Comparison of ENCODE assay signal across 8 mouse cellular contexts in genomic region chr8:111550002-111550870, GRCm38 (mm10). TPM values are rescaled to one million over a fixed set of nuclear protein-coding genes. Genes with fewer than 3 reads are reported as not detected.
A peak's percentile ranks its signal among the peaks of the same experiment; 100 is the strongest.
DNase-seq lines count a peak whose midpoint lies in the region; ATAC-seq and TF ChIP-seq lines count a peak whose summit lies in the region.

No protein-coding gene starts in this region.

- 68% methylated on average over 9 of the region's 9 CpGs for WGBS in heart, embryonic 16.5 days
- WGBS in limb, embryonic 15.5 days, result 60% methylated on average over 9 of the region's 9 CpGs

- H3K9ac ChIP-seq in ES-Bruce4 (ENCODE audit: low read depth, poor library complexity, severe bottlenecking), result no peak overlapping the region
- peak overlapping the region; percentile 39; the same call in 1 of the 2 replicates for H3K9ac ChIP-seq in heart, embryonic 16.5 days (ENCODE audit: low read length)
- H3K9ac ChIP-seq in limb, embryonic 15.5 days, result no peak overlapping the region

- no peaks in the 10 kb centered on the region for H3K36me3 ChIP-seq in ES-Bruce4 (ENCODE audit: control insufficient read depth, insufficient read depth, low read length, poor library complexity, severe bottlenecking)
- H3K36me3 ChIP-seq in heart, embryonic 16.5 days (ENCODE audit: control insufficient read depth, insufficient read depth), result no peaks in the 10 kb centered on the region
- H3K36me3 ChIP-seq in limb, embryonic 15.5 days, result no peaks in the 10 kb centered on the region

- H3K4me2 ChIP-seq in heart, embryonic 16.5 days (ENCODE audit: low read depth, low read length), result no peak overlapping the region
- no peak overlapping the region for H3K4me2 ChIP-seq in limb, embryonic 15.5 days

- H3K4me1 ChIP-seq in ES-Bruce4 (ENCODE audit: control insufficient read depth, insufficient read depth, low read length), result peaks cover 8% of the 10 kb centered on the region
- H3K4me1 ChIP-seq in heart, embryonic 16.5 days (ENCODE audit: control insufficient read depth, insufficient read depth, low read length), result peaks cover 23% of the 10 kb centered on the region
- peaks cover 11% of the 10 kb centered on the region; the same call in 1 of the 2 replicates for H3K4me1 ChIP-seq in limb, embryonic 15.5 days

- no peak for TF ChIP-seq CTCF in ES-Bruce4 (IDR thresholded peaks at IDR 0.05; ENCODE audit: low read depth, low read length)

- no peak for TF ChIP-seq POLR2A in ES-Bruce4 (IDR thresholded peaks at IDR 0.05; ENCODE audit: insufficient read depth, low read length)

- TF ChIP-seq EP300 in ES-Bruce4 (IDR thresholded peaks at IDR 0.05; ENCODE audit: insufficient read depth, low read depth, low read length), result no peak

- peak overlapping the region; percentile 67 for H3K27ac ChIP-seq in ES-Bruce4 (ENCODE audit: insufficient read depth, low read length)
- H3K27ac ChIP-seq in heart, embryonic 16.5 days (ENCODE audit: low read length), result peak overlapping the region; percentile 78
- H3K27ac ChIP-seq in limb, embryonic 15.5 days, result peak overlapping the region; percentile 40

- ATAC-seq in heart, embryonic 16.5 days (replicated peaks; ENCODE audit: extremely low read depth, insufficient read depth, low FRiP score), result no peak
- no peak for ATAC-seq in limb, embryonic 15.5 days (ENCODE audit: insufficient number of reproducible peaks, low FRiP score, low TSS enrichment, low read depth)

- no peaks in the 10 kb centered on the region for H3K9me3 ChIP-seq in ES-Bruce4 (replicated peaks; ENCODE audit: control insufficient read depth, insufficient read depth, low read length, poor library complexity, severe bottlenecking)
- no peaks in the 10 kb centered on the region for H3K9me3 ChIP-seq in heart, embryonic 16.5 days (replicated peaks; ENCODE audit: control insufficient read depth, low read length)
- no peaks in the 10 kb centered on the region for H3K9me3 ChIP-seq in limb, embryonic 15.5 days

- H3K27me3 ChIP-seq in ES-Bruce4 (ENCODE audit: control insufficient read depth, insufficient read depth, low read length, poor library complexity, severe bottlenecking), result no peaks in the 10 kb centered on the region
- no peaks in the 10 kb centered on the region for H3K27me3 ChIP-seq in heart, embryonic 16.5 days (ENCODE audit: control insufficient read depth, insufficient read depth, low read length)
- H3K27me3 ChIP-seq in limb, embryonic 15.5 days, result no peaks in the 10 kb centered on the region

- H3K4me3 ChIP-seq in ES-Bruce4 (ENCODE audit: low read depth, low read length), result no peak overlapping the region
- H3K4me3 ChIP-seq in heart, embryonic 16.5 days (ENCODE audit: low read length), result no peak overlapping the region
- no peak overlapping the region for H3K4me3 ChIP-seq in limb, embryonic 15.5 days

- peak; percentile 36 for DNase-seq in CD4-positive, CD25-positive, alpha-beta regulatory T cell, adult 2 months (ENCODE audit: low read depth, low spot score)
- no peak for DNase-seq in B cell, adult 2 months
- DNase-seq in frontal cortex, postnatal 36 days (ENCODE audit: low spot score in 2 of 2), result no peak
- no peak for DNase-seq in cerebellum, adult 11 months
- no peak for DNase-seq in urinary bladder, postnatal 10 days (ENCODE audit: low spot score)

RNA-seq across cellular contexts. Expression of gene Znrf1, which starts 14.3 kb away (rescaled TPM):
- polyA plus RNA-seq in ES-Bruce4 (2011; ENCODE audit: insufficient read depth, insufficient read length, low read depth, missing spikeins), result 37.7 and 38.5 TPM in 2 replicates
- polyA plus RNA-seq in heart, embryonic 16.5 days (2015; fragmentation: Nextera tagmentation; extraction: Ambion mirVana), result 19.7 and 20.8 TPM in 2 replicates
- polyA plus RNA-seq in limb, embryonic 15.5 days (2015; fragmentation: Nextera tagmentation; extraction: Ambion mirVana), result 21.9 and 28.4 TPM in 2 replicates

RNA-seq across cellular contexts. Expression of gene Wdr59, which starts 28.3 kb away (rescaled TPM):
- polyA plus RNA-seq in ES-Bruce4 (2011; ENCODE audit: insufficient read depth, insufficient read length, low read depth, missing spikeins), result 16.8 and 17.2 TPM in 2 replicates
- 4.2 and 4.6 TPM in 2 replicates for polyA plus RNA-seq in heart, embryonic 16.5 days (2015; fragmentation: Nextera tagmentation; extraction: Ambion mirVana)
- polyA plus RNA-seq in limb, embryonic 15.5 days (2015; fragmentation: Nextera tagmentation; extraction: Ambion mirVana), result 5.6 and 6.2 TPM in 2 replicates
